Mouse (Mus musculus) urinary bladder, postnatal 4 days (tissue): ENCODE measurements at regions not wholly inside any gene's neighbourhood (a gene's known extent, or its start where the extent isn't known, plus 50 kb on each side); places are given as distances from the start of the nearest gene placed in this dataset.

Experiments
- DNase-seq, 2 experiments: peaks; one replicate each; pipeline ENCODE4 v3.0.0; 2021 to 2022; ENCODE audit warnings: low spot score in 2 of 2

GRCm38 (mm10) chr5:42636162-42636823 lies 568.5 kb downstream of the Gm16223 start:
- no peak for DNase-seq

- no peak for DNase-seq
Observed at GRCm38 (mm10) chr5:42656460-42656859, 576.5 kb upstream of the Cpeb2 start.

GRCm38 (mm10) chr5:42659994-42660393 lies 573.0 kb upstream of the Cpeb2 start:
- DNase-seq: no peak

GRCm38 (mm10) chr5:42679617-42680016 lies 553.4 kb upstream of the Cpeb2 start:
- DNase-seq: no peak

- peak in 1 of 2 experiments; percentile 20 for DNase-seq
Observed at GRCm38 (mm10) chr5:42685356-42686057, 547.5 kb upstream of the Cpeb2 start.

- DNase-seq: no peak
Observed at GRCm38 (mm10) chr5:42687176-42687575, 545.8 kb upstream of the Cpeb2 start.
